Mouse (Mus musculus) central nervous system, embryonic 18 days (tissue): ENCODE results near the gene Olfr1497. TPM values are rescaled to one million over a fixed set of nuclear protein-coding genes. Genes with fewer than 3 reads are reported as not detected.

Experiments
- polyA plus RNA-seq: library from polyadenylated mRNA; depleted of rRNA; stranded (reverse); fragments of >200 nt; gene quantifications from 2 replicates; pipeline ENCODE4 v1.2.3, GENCODE M21; 2012; rRNA removed

The Olfr1497 gene
- polyA plus RNA-seq, result not detected in 2 replicates

GRCm38 (mm10) chr19:13798102-13798501, at the start of gene Olfr1497:
Olfr1497 (minus strand) TSS chr19:13798202.

GRCm38 (mm10) chr19:13830388-13830787, 32.4 kb upstream of the Olfr1497 start, which contains the start of gene Olfr1500:
Olfr1500 (minus strand) TSS chr19:13830488.

GRCm38 (mm10) chr19:13819347-13819746, 21.3 kb upstream of the Olfr1497 start, which contains the start of gene Olfr1499:
Olfr1499 (minus strand) TSS chr19:13819447.

GRCm38 (mm10) chr19:13777578-13777977, 20.4 kb downstream of the Olfr1497 start, which contains the start of gene Olfr1496:
Olfr1496 (plus strand) TSS chr19:13777878.

GRCm38 (mm10) chr19:13764306-13764705, 33.7 kb downstream of the Olfr1497 start, which contains the start of gene Olfr1495:
Olfr1495 (plus strand) TSS chr19:13764606.

Other genes starting within 250 kb of the Olfr1497 start
- gene Olfr1484, start 214.7 kb downstream of the Olfr1497 start, polyA plus RNA-seq, result not detected in 2 replicates
- gene Olfr1487, start 180.8 kb downstream of the Olfr1497 start, polyA plus RNA-seq, result not detected in 2 replicates
- not detected in 2 replicates for gene Olfr1489, start 166.6 kb downstream of the Olfr1497 start, polyA plus RNA-seq
- gene Olfr1490, start 147.1 kb downstream of the Olfr1497 start, polyA plus RNA-seq, result not detected in 2 replicates
- not detected in 2 replicates for gene Olfr1491, start 100.9 kb downstream of the Olfr1497 start, polyA plus RNA-seq
- gene Olfr1493-ps1, start 74.9 kb downstream of the Olfr1497 start, polyA plus RNA-seq, result not detected in 2 replicates
- not detected in 2 replicates for gene Olfr1494, start 58.5 kb downstream of the Olfr1497 start, polyA plus RNA-seq
- gene Olfr1495, start 33.6 kb downstream of the Olfr1497 start, polyA plus RNA-seq, result not detected in 2 replicates
- gene Olfr1496, start 20.3 kb downstream of the Olfr1497 start, polyA plus RNA-seq, result not detected in 2 replicates
- gene Olfr1499, start 21.2 kb upstream of the Olfr1497 start, polyA plus RNA-seq, result not detected in 2 replicates
- gene Olfr1500, start 32.3 kb upstream of the Olfr1497 start, polyA plus RNA-seq, result not detected in 2 replicates
- gene Olfr1501, start 52.5 kb upstream of the Olfr1497 start, polyA plus RNA-seq, result not detected in 2 replicates
- not detected in 2 replicates for gene Olfr1502, start 63.6 kb upstream of the Olfr1497 start, polyA plus RNA-seq
- not detected in 2 replicates for gene Olfr1504, start 99.7 kb upstream of the Olfr1497 start, polyA plus RNA-seq
- not detected in 2 replicates for gene Olfr1505, start 115.3 kb upstream of the Olfr1497 start, polyA plus RNA-seq